Mouse (Mus musculus) brain, embryonic 14.5 days (tissue): ENCODE data around the gene Stox1. TPM values are rescaled to one million over a fixed set of nuclear protein-coding genes. Genes with fewer than 3 reads are reported as not detected.
A peak's percentile ranks its signal among the peaks of the same experiment; 100 is the strongest.

ENCODE experiments used
- DNase-seq: peaks from one replicate; pipeline ENCODE4 v3.0.0-alpha.2; 2011; ENCODE audit warnings: low read depth
- CTCF ChIP-seq: fragments of 200-500 bp; IDR thresholded peaks from 2 replicates; pipeline ENCODE4 v1.5.1; 2012; ENCODE audit warnings: inconsistent platforms, mild to moderate bottlenecking, moderate library complexity, borderline replicate concordance; ENCODE audit not compliant: insufficient read depth, insufficient read length; ENCODE audit errors: extremely low read depth
- POLR2A ChIP-seq: fragments of 200-500 bp; IDR thresholded peaks from 2 replicates; pipeline ENCODE4 v1.6.1; 2012; ENCODE audit warnings: mild to moderate bottlenecking, inconsistent platforms, borderline replicate concordance; ENCODE audit not compliant: poor library complexity, insufficient read depth, insufficient read length, severe bottlenecking; ENCODE audit errors: extremely low read depth
- polyA plus RNA-seq: library from polyadenylated mRNA; depleted of rRNA; stranded (reverse); fragments of >200 nt; gene quantifications from 2 replicates; pipeline ENCODE4 v1.2.3, GENCODE M21; 2012

The Stox1 gene
- polyA plus RNA-seq, 1 experiment: 4.1 TPM

DNA sequence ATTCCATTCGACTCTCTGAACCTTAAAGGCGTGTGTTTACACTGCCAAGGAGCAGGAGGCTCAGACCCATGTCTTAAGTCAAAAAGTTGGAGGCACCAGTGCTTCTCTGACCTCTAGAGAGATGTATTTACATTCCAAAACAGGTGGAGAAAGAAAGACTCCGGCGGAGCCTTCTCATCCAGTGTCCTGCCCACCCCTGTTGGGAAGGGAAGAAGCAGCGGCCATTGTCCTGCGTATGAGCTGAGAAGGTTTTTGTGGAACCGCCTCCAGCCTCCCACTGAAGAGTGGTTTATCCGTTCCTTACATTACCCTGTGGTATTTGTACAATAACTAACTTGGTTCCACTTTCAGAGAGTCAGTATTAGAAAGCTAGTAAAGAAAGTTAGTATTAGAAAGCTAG, 33.2 kb downstream of the Stox1 start:
- DNase-seq: no peak
- TF ChIP-seq POLR2A: no peak
- no peak for TF ChIP-seq CTCF

DNA sequence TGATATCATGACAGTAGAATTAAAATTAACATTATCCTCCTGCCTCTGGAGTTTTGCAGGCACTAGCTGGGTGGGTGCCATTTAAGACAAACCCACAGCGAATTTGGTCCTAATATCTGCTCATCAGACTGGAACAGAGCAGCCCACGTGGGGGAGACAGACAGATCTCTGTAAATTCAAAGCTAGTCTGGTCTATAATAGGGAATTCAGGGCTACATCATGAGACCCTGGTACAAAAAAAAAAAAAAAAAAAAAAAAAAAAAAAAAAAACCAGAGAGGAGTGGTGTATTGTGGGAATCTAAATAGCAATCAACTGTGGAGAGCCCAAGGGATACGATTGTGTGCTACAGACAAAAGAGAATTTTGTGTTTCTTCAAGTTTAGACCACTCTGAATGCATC, 33.7 kb downstream of the Stox1 start:
- TF ChIP-seq CTCF (no peak), POLR2A (no peak)

DNA sequence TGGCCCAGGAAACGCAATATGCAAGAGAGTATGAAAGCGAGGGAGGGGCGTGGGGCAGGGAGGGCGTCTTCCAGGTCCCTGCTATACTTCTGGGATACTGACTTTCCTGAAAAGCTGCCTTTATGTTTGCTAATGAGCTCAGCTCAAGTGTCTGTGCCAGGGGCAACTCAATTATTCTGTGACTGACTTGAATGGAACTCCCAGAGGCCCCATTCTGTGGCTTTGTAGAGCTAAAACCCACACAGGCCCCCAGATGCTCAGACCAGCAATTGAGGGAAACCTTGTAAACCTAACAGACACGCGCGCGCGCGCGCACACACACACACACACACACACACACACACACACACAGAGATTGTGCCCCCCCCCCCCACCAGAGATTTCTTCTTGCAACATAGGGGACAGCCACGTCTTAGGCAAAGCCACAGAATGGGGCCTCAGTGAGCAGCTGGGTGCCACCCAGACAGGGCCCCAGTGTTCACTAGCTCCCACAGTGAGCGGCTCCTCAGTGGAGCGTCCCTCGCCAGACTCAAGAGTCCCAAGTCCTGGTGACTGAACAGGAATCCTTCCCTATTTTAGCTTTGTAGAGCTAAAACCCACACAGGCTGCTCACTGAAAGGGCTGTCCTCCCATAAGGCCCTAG, 38.8 kb downstream of the Stox1 start:
- no peak for TF ChIP-seq CTCF
- TF ChIP-seq POLR2A: no peak

More for the DNA sequence above, 33.7 kb downstream of the Stox1 start:
- no peak for DNase-seq

DNA sequence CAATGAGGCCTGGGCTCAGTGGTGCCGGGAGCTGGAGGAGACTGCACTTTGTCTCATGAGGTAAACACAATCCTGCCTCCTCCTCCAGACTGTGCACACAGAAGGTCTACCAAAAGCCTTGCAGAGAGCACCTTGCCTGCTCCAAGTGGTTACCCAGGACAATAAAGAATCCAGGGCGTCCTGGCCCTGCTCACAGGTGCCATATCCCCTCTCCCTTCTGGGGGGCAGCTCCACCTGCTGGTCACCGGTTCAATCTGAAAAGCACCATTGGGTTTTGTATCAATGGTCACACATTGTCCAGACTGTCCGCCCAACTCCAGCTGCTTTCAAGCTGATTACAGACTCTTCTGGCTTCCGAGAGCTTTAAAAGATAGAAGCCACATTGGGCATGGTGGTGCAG, 42.9 kb downstream of the Stox1 start:
- TF ChIP-seq POLR2A (no peak), CTCF (peak; percentile 31; the same call in 1 of the 2 replicates)
- DNase-seq: no peak

More for the DNA sequence above, 38.8 kb downstream of the Stox1 start:
- DNase-seq: peak; percentile 94

DNA sequence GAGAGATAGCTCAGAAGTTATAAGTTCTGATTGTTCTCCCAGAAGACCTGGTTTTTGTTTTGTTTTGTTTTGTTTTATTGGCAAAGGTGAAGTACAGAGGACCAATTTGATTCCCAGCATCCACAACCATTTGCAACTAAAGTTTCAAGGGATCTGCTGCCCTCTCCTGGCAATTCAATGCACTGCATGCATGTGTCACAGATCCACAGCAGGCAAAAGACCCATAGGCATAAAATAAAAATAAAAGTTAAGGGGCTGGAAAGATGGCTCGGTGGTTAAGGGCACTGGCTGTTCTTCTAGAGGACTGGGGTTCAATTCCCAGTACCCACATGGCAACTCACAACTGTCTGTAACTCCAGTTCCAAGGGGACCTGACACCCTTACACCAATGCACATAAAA, 46.1 kb downstream of the Stox1 start:
- TF ChIP-seq POLR2A (no peak), CTCF (peak; percentile 38; the same call in 1 of the 2 replicates)
- DNase-seq: no peak

DNA sequence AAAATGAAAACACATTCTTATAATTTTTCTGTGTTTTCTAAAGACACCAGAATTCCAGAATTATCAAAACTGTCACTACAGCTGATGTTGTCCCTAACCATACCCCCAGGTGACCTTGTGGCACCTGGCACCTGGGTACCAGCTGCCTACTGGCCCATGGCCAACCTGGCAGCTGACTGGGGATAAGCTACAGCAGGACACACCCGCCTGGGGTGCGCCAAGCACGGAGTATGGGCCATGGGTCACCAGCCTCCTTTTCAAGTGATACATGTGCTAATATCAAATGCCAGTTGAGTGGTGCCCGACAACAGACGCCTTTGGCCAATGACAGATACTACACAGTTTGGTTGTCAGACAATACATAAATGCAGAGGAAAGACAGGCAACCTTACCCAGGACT, 48.6 kb downstream of the Stox1 start:
- DNase-seq: peak; percentile 12
- TF ChIP-seq CTCF (no peak), POLR2A (no peak)

DNA sequence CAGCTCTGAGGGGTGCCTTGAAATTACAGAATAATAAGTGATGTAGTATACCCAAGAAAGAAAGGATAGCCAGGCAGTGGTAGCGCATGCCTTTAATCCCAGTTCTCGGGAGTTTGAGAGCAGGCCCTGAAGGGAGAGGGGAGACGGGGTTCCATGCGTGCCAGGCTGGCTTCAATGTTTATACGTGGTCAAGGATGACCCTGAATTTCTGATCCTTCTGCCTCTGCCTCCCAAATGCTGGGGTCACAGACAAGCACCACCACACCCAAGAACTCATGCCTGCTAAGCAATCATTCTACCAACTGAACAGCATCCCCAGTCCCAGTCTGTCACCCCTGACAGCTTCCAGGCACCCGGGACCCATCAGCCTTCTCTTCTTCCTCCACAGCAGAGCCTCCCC, 49.7 kb downstream of the Stox1 start:
- TF ChIP-seq CTCF (no peak), POLR2A (no peak)
- DNase-seq: no peak

DNA sequence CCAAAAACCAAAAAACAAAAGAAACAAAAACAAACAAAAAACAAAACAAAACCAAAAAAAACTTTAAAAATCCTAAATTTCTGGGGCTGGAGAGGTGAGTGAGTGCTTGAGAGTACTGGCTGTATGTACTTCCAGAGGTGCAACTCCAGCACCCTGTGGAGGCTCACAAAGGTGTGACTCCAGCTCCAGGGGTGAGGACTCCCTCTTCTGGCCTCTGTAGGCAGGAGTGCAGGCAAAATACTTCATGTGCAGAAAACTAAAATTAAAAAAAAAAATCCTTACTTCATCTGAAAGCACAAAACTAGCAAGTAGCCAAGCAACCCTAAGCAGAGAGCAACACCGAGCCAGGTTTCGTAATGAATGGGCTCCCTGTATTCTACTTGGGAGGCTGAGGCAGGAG, 53.6 kb downstream of the Stox1 start:
- TF ChIP-seq POLR2A: no peak
- TF ChIP-seq CTCF: no peak
- DNase-seq: no peak

DNA sequence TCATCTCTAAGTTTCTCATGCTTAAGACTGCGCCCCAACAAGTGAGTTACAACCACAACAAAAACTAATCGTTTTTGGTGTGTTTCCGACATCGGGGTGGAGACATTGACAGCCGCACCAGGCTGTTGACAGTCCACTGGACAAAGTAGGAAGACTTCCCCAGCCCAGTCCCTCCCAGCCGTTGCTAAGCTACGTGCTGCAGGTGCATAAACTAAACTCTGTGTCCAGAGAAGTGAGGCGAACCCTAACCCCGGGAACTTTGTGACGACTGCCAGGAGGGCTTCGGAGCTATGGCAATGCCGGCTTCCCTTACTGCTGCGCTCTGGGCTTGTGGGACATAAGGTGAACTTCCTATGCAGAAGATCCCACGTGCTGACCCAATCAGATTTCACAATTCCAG, 56.7 kb downstream of the Stox1 start:
- DNase-seq: no peak
- TF ChIP-seq CTCF (no peak), POLR2A (no peak)

DNA sequence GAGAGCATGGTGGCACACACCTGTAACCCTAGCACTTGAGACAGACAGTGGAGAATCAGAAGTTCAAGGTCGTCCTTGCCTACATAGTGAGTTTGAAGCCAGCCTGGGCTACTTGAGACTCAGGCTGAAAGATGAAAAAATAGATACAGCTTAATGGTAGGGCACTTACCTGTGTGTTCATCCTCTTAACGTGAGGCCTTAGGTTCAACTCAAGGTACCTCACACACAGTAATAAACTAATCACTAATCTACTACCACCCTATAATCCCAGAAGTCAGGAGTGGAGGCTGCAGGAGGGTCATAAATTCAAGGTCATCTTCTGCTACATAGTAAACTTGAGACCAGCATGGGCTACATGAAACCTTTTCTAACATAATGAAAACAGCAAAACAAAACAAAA, 57.5 kb downstream of the Stox1 start:
- TF ChIP-seq POLR2A (no peak), CTCF (no peak)
- DNase-seq: no peak

DNA sequence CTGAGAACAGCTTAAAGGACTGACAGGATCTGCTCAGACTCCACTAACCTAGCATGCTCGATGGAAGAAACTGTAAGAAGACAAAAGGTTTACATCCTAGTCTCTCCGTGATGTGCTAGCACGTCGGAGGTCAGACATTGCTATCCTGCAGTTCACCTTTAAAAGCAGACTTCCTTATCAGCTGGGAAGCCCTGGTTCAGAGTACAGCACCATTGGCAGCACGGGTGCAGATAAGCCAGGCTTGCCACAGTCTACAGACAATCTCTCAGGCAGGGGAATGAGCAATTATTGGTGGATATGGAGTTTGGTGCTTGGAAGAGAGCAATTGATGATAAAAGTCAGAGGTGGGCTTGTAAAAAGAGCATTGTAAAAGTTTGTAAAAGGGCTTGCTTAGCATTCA, 57.9 kb downstream of the Stox1 start:
- TF ChIP-seq CTCF (no peak), POLR2A (no peak)
- DNase-seq: no peak

DNA sequence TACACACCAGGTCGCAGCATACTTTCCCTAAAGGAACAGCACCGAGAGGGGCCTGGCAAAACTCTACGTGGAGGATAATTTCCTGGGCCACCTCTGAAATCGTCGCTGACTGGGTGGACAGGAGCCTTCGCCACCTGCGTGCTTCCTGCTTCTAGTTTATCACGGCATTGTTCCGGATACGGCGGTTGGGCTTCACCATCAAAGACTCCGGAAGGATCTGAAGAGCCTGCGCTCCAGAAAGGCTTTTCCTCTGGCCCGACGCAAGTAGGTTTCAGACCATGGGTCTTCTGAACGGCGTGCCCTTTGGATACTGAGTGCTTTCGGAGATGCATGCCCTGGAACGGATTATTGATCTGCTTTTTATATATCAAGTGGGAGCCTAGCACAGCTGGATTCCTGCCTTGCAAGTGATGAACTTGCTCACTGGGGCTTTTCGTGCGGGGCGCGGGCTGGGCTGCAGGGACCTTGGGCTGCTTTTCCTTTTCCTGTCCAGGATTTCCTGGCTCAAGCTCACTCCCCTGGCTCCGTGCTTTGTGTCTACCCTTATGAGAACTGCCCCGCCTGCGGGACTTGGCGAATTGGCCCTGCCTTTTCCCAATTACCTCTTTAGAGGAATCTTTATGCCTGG, 60.9 kb downstream of the Stox1 start:
- TF ChIP-seq CTCF (no peak), POLR2A (no peak)
- DNase-seq: peak; percentile 6
